Mouse (Mus musculus) embryonic facial prominence, embryonic 11.5 days (tissue): Measurements from ENCODE around the gene Pter. TPM values are rescaled to one million over a fixed set of nuclear protein-coding genes. Genes with fewer than 3 reads are reported as not detected.
A peak's percentile ranks its signal among the peaks of the same experiment; 100 is the strongest.

Experiments
- ATAC-seq: fragments of 200-750 bp; cut with Nextera tagmentation; replicated peaks from 2 replicates; pipeline ENCODE4 v1.8.0; 2017; ENCODE audit warnings: low read depth; ENCODE audit not compliant: insufficient number of reproducible peaks, low FRiP score, low TSS enrichment
- DNase-seq: peaks from one replicate; pipeline ENCODE4 v3.0.0-alpha.2; 2015; ENCODE audit warnings: low spot score
- H3K27ac ChIP-seq: fragments of 300-500 bp; sonication (generic); replicated peaks from 2 replicates; pipeline ENCODE4 v1.5.1; 2014; ENCODE audit warnings: mild to moderate bottlenecking, low read depth, low read length, control low read depth
- H3K27me3 ChIP-seq: fragments of 300-500 bp; sonication (generic); 2 replicates; pipeline ENCODE4 v1.6.1; 2014; ENCODE audit warnings: mild to moderate bottlenecking, low read length, moderate library complexity, mixed read lengths; ENCODE audit not compliant: control insufficient read depth, insufficient read depth
- H3K36me3 ChIP-seq: fragments of 300-500 bp; sonication (generic); replicated peaks from 2 replicates; pipeline ENCODE4 v1.6.1; 2014; ENCODE audit warnings: low read depth, mild to moderate bottlenecking, low read length, moderate library complexity, mixed read lengths; ENCODE audit not compliant: control insufficient read depth, insufficient read depth
- H3K4me1 ChIP-seq: fragments of 300-500 bp; sonication (generic); 2 replicates; pipeline ENCODE4 v1.6.1; 2014; ENCODE audit warnings: low read length, mixed read lengths; ENCODE audit not compliant: control insufficient read depth, insufficient read depth
- H3K4me2 ChIP-seq: fragments of 300-500 bp; sonication (generic); 2 replicates; pipeline ENCODE4 v1.6.1; 2014; ENCODE audit warnings: low read depth, mild to moderate bottlenecking, control low read depth, low read length, moderate library complexity
- H3K4me3 ChIP-seq: fragments of 300-500 bp; sonication (generic); 2 replicates; pipeline ENCODE4 v1.5.1; 2014; ENCODE audit warnings: low read depth, low read length, control low read depth
- H3K9ac ChIP-seq: fragments of 300-500 bp; sonication (generic); replicated peaks from 2 replicates; pipeline ENCODE4 v1.6.1; 2014; ENCODE audit warnings: mild to moderate bottlenecking, control low read depth, low read length
- H3K9me3 ChIP-seq: fragments of 300-500 bp; sonication (generic); replicated peaks from 2 replicates; pipeline ENCODE4 v1.6.1; 2016; ENCODE audit warnings: mild to moderate bottlenecking, low read length, inconsistent platforms, mixed read lengths; ENCODE audit not compliant: control insufficient read depth
- WGBS: fragments of 180-500 bp; shearing (Covaris S2); extraction: QIAGEN DNeasy Blood & Tissue Kit; methylation state at CpG from one replicate; pipeline ENCODE4 v1.1.7; 2014; 5-methylcytosine and 5-hydroxymethylcytosine counted together
- polyA plus RNA-seq: library from polyadenylated mRNA; unstranded; fragments of >200 nt; fragmentation: Nextera tagmentation; extraction: Ambion mirVana; gene quantifications from 2 replicates; pipeline ENCODE4 v1.2.1, GENCODE M21; 2014

Gene Pter
- polyA plus RNA-seq, 1 experiment from 2014 or later, result 12.2 TPM

DNA sequence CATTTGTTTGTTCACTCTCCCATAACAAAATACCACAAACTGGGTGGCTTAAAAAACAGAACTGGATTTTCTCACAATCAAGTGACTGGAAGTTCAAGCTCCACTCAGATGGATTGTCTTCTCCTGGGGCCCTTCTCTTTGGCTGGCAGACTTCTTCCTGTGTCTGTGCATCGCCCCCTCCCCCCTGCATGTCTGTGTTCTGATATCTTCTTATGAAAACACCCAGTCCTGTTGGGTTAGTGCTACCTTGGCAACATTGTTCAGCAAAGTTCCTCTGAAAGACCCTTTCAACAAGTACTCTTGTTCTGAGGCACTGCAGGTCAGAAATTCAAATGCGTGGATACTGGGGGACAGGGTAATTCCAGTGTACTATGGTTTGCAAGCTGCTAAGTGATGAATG is 6.5 kb downstream of the Pter start:
- no peaks in the 10 kb centered on the region for H3K9me3 ChIP-seq
- H3K36me3 ChIP-seq, result no peaks in the 10 kb centered on the region; the same call in 1 of the 2 replicates
- no peaks in the 10 kb centered on the region for H3K4me1 ChIP-seq
- no peak for ATAC-seq
- H3K4me3 ChIP-seq, result no peak overlapping the region
- no peaks in the 10 kb centered on the region for H3K27me3 ChIP-seq
- 79% methylated on average over 2 of the region's 2 CpGs for WGBS
- no peak overlapping the region for H3K9ac ChIP-seq
- no peak overlapping the region for H3K4me2 ChIP-seq
- no peak overlapping the region for H3K27ac ChIP-seq
- no peak for DNase-seq

DNA sequence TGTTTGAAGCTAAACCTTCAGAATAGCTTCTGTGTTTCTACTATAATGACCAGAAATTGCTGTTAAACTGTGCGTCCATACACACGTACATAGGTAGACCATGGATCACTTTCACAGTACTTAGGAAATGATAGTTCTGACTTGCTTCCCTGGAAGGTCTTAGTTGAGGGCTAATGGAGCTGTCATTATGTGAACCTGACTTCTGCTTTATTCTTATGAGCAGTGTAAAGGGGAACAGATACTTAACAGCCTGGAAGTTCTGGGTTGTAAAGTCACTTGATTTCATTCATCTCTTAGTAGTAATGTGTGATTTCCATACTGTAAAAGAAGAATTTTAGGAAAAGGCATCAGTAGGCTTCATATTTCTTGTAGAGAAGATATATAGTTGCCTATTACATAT is 10.1 kb downstream of the Pter start:
- no peak overlapping the region for H3K9ac ChIP-seq
- no peak for ATAC-seq
- no peak overlapping the region for H3K27ac ChIP-seq
- 92% methylated on average over 2 of the region's 2 CpGs for WGBS
- H3K9me3 ChIP-seq, result no peaks in the 10 kb centered on the region
- H3K27me3 ChIP-seq, result no peaks in the 10 kb centered on the region
- H3K4me1 ChIP-seq, result no peaks in the 10 kb centered on the region
- H3K4me3 ChIP-seq, result no peak overlapping the region
- H3K4me2 ChIP-seq, result no peak overlapping the region
- no peaks in the 10 kb centered on the region; the same call in 1 of the 2 replicates for H3K36me3 ChIP-seq
- DNase-seq, result no peak

DNA sequence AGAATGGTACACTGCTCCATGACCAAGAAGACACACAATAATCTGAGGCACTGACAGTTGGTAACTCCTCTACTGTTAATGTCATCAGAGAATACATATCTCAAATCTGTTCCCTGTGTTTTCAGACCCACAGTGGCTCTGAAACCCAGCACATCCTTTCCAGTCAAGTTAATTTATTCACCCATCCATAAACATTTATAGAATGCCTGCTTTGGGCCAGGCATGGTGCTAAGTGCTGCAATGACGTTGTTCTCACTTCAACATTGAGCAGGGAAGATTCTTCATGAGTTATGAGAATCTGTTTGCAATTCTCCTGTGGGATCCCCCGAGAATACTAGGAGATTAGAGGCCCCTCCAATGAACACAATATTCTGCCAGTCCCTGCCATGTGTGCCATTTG is 11.4 kb downstream of the Pter start:
- Histone ChIP-seq H3K27me3 (no peaks in the 10 kb centered on the region), H3K36me3 (no peaks in the 10 kb centered on the region; the same call in 1 of the 2 replicates), H3K4me2 (no peak overlapping the region), H3K27ac (no peak overlapping the region), H3K9ac (no peak overlapping the region), H3K4me3 (no peak overlapping the region), H3K9me3 (no peaks in the 10 kb centered on the region), H3K4me1 (no peaks in the 10 kb centered on the region)
- no peak for ATAC-seq
- 78% methylated on average over 2 of the region's 2 CpGs for WGBS
- DNase-seq, result no peak

- H3K4me1 ChIP-seq, result no peaks in the 10 kb centered on the region
- H3K4me3 ChIP-seq, result no peak overlapping the region
- no peak overlapping the region for H3K4me2 ChIP-seq
- H3K27ac ChIP-seq, result no peak overlapping the region
- no peaks in the 10 kb centered on the region for H3K9me3 ChIP-seq
- H3K9ac ChIP-seq, result no peak overlapping the region
- ATAC-seq (no peak), DNase-seq (no peak)
- whole genome bisulfite sequencing, result 94% methylated on average over 10 of the region's 10 CpGs
- H3K27me3 ChIP-seq, result no peaks in the 10 kb centered on the region
- H3K36me3 ChIP-seq, result no peaks in the 10 kb centered on the region
These were observed 13.8 kb downstream of the Pter start for GRCm38 (mm10) chr2:12937461-12938217.

- 74% methylated on average over 2 of the region's 2 CpGs for WGBS
These were observed 14.8 kb downstream of the Pter start for GRCm38 (mm10) chr2:12938641-12939040.

DNA sequence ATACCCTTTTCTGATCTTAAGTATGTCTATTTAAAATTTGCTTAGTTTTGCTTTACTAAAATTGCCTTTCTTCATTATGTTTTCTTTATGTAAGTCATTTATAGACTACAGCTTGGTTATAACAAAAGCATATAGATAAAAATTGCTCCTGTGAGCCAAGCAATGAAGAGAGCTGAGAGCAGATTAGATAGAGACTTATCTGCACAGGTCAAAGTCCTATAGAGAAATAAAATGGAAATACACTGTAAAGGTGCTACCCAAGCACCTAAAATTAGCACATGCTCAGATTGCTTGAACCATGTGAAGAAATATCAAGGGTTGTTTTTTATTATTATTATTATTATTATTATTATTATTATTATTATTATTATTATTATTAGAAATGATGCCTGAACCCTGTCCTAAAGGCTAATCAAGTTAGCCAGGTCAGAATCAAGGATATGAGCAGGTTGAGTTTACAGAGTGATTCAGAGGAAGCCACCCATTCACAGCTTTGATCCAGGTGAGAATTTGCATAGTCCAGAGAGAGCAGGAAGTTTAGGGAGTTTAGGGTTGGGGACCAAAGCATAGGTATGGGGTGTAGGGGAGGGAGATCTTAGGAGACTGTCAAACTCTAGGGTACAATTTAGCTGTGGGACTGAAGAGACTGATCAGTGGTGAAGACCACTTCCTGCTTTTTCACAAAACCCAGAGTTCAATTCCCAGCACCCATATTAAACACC is 33.0 kb downstream of the Pter start:
- no peaks in the 10 kb centered on the region for H3K36me3 ChIP-seq
- H3K9me3 ChIP-seq, result no peaks in the 10 kb centered on the region
- H3K27me3 ChIP-seq, result no peaks in the 10 kb centered on the region
- H3K27ac ChIP-seq, result no peak overlapping the region
- H3K4me3 ChIP-seq, result no peak overlapping the region
- DNase-seq (no peak), ATAC-seq (no peak)
- no peak overlapping the region for H3K4me2 ChIP-seq
- no peak overlapping the region for H3K9ac ChIP-seq
- H3K4me1 ChIP-seq, result no peaks in the 10 kb centered on the region

More at GRCm38 (mm10) chr2:12938641-12939040, 14.8 kb downstream of the Pter start:
- no peaks in the 10 kb centered on the region for H3K4me1 ChIP-seq
- no peak overlapping the region for H3K9ac ChIP-seq
- ATAC-seq, result no peak
- no peaks in the 10 kb centered on the region for H3K27me3 ChIP-seq
- H3K9me3 ChIP-seq, result no peaks in the 10 kb centered on the region
- no peak for DNase-seq
- H3K4me3 ChIP-seq, result no peak overlapping the region
- no peak overlapping the region for H3K4me2 ChIP-seq
- no peak overlapping the region for H3K27ac ChIP-seq
- no peaks in the 10 kb centered on the region for H3K36me3 ChIP-seq

- ATAC-seq, result no peak
- peak; percentile 5 for DNase-seq
- 68% methylated on average over 12 of the region's 12 CpGs for WGBS
These were observed 46.3 kb downstream of the Pter start for GRCm38 (mm10) chr2:12970049-12970724.

DNA sequence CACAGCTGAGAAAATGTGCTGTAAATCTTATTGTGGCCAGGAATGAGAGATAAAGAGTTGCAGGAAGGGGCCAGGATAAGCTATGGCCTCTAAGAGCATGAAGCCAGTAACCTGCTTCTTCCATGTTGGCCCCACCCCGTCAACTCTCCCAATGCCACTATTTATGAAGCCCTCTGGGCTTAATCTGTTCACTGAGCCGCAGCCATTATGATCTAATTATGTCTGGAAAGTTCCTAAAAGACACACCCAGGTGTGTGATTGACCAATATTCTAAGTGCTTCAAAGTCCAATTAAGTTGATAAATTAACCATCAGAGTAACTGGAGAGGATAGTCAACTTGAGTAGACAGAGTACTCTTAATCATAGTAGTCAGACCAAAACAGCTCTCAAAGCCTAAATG is 49.9 kb downstream of the Pter start:
- ATAC-seq, result no peak
- Histone ChIP-seq H3K27ac (no peak overlapping the region), H3K4me1 (no peaks in the 10 kb centered on the region), H3K9ac (no peak overlapping the region), H3K27me3 (no peaks in the 10 kb centered on the region), H3K4me3 (no peak overlapping the region), H3K9me3 (no peaks in the 10 kb centered on the region), H3K36me3 (no peaks in the 10 kb centered on the region), H3K4me2 (no peak overlapping the region)
- no peak for DNase-seq
- 83% methylated on average over 2 of the region's 2 CpGs for WGBS

More at GRCm38 (mm10) chr2:12970049-12970724, 46.3 kb downstream of the Pter start:
- Histone ChIP-seq H3K4me2 (no peak overlapping the region), H3K27me3 (no peaks in the 10 kb centered on the region), H3K4me3 (no peak overlapping the region), H3K27ac (no peak overlapping the region), H3K9me3 (no peaks in the 10 kb centered on the region), H3K36me3 (no peaks in the 10 kb centered on the region), H3K9ac (no peak overlapping the region), H3K4me1 (no peaks in the 10 kb centered on the region)
